Mouse (Mus musculus): ENCODE results near the gene Slc7a11. TPM values are rescaled to one million over a fixed set of nuclear protein-coding genes. Genes with fewer than 3 reads are reported as not detected.

Slc7a11 gene
- polyA plus RNA-seq, 1 experiment: 2.1 TPM

DNA sequence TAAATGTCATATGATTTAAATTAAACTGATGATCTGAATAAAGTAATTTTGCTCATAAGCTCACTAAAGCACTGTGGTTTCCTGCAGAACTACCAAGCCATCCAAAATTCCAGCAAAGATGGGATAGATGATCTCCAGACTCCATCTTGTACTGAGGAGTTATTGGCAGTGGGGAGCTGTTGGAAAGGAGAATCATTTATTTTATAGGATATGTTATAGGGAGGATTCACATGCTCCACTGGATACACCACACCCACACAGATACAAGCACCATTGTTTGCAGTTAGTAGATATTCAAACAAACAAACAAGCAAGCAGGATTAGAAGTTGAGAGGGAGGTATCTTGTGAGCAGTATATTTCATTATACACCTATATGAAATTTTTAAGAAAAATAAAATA is 399.3 kb downstream of the Slc7a11 start:
- H3K4me3 ChIP-seq (replicated peaks; ENCODE audit: extremely low read depth, low read depth, low read length): no peak overlapping the region
- DNase-seq: no peak
- TF ChIP-seq CTCF (IDR thresholded peaks at IDR 0.05; ENCODE audit: insufficient read depth, low read length) (no peak), POLR2A (IDR thresholded peaks at IDR 0.05; ENCODE audit: borderline replicate concordance, extremely low read depth, low read depth, low read length) (no peak)
- H3K4me1 ChIP-seq (ENCODE audit: control insufficient read depth, insufficient read depth, low read length): no peaks in the 10 kb centered on the region

DNA sequence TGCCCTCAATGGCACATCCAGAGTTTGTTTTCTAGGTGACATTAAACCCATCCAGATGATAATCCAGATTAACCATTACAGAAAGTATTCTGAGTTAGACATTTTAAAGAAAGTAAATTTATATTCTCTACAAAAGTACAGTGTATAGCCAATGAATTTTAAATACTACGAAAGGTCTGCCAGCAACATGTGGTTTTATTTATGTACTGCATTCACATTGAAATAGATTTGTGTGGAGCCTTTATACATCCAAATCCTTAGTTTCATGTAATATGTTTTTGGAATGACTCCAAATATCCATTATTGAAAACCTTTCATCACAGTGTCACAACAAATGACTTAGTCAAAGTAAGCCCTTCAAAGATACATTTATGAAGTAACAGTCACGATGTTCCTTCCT is 402.3 kb downstream of the Slc7a11 start:
- H3K4me1 ChIP-seq (ENCODE audit: control insufficient read depth, insufficient read depth, low read length): no peaks in the 10 kb centered on the region
- no peak overlapping the region for H3K4me3 ChIP-seq (replicated peaks; ENCODE audit: extremely low read depth, low read depth, low read length)
- DNase-seq: no peak
- TF ChIP-seq POLR2A (IDR thresholded peaks at IDR 0.05; ENCODE audit: borderline replicate concordance, extremely low read depth, low read depth, low read length) (no peak), CTCF (IDR thresholded peaks at IDR 0.05; ENCODE audit: insufficient read depth, low read length) (no peak)
- WGBS: 90% methylated on average over 2 of the region's 2 CpGs

DNA sequence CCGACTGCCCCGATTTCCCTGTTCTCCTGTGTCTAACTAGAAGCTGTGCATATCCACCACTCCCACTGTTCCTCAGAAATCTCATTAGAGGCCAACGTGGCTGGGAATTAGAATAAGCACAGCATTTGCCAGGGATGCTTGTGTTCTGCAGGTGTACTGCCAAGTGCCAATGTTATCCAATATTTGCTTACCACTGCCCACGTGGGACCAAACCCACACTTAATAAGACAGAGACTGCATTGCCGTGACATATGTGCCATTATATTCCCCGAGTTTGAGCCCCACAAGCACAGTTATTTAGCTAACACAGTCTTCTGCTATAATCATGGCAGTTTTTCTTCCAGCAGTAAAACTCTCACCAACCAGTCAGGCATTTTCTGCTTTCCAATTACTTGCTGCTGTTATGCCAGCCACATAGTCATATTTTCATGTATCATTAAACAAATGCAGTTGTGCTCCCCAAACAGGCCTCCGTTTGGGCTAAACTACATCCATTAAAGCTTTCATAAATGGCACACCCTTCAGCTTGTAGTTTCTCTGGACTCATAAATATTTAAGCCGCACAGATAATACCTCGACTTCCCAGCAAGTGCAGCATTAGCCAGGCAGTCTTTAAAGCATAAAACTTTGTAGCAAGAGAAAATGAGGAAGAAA is 407.4 kb downstream of the Slc7a11 start:
- TF ChIP-seq CTCF (IDR thresholded peaks at IDR 0.05; ENCODE audit: insufficient read depth, low read length) (no peak), POLR2A (IDR thresholded peaks at IDR 0.05; ENCODE audit: borderline replicate concordance, extremely low read depth, low read depth, low read length) (no peak)
- WGBS: 75% methylated on average over 9 of the region's 9 CpGs

DNA sequence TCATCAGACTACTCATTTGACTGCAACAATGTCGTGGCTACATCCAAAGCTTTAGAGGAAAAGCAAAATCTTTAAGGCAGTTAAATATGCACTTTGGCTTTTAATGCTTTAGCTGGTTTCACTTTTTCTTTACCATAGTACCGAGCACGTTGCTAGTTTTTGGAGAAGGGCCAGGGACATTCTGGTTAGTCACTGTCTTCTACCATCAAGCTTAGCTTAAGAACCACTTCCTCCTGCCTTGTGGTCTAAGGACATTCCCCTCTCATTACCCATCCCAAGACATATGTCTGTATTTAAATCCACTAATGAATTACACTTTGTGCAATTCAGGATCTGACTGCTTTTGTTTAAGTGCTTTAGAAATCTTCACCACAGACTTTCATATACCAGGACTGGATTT is 410.1 kb downstream of the Slc7a11 start:
- WGBS: 62% methylated on average over 3 of the region's 3 CpGs
- TF ChIP-seq POLR2A (IDR thresholded peaks at IDR 0.05; ENCODE audit: borderline replicate concordance, extremely low read depth, low read depth, low read length) (no peak), CTCF (IDR thresholded peaks at IDR 0.05; ENCODE audit: insufficient read depth, low read length) (no peak)
- no peak overlapping the region for H3K4me3 ChIP-seq (replicated peaks; ENCODE audit: extremely low read depth, low read depth, low read length)
- no peak for DNase-seq
- no peaks in the 10 kb centered on the region for H3K4me1 ChIP-seq (ENCODE audit: control insufficient read depth, insufficient read depth, low read length)

More for the DNA sequence above, 407.4 kb downstream of the Slc7a11 start:
- DNase-seq: no peak
- Histone ChIP-seq H3K4me1 (ENCODE audit: control insufficient read depth, insufficient read depth, low read length) (no peaks in the 10 kb centered on the region), H3K4me3 (replicated peaks; ENCODE audit: extremely low read depth, low read depth, low read length) (no peak overlapping the region)

DNA sequence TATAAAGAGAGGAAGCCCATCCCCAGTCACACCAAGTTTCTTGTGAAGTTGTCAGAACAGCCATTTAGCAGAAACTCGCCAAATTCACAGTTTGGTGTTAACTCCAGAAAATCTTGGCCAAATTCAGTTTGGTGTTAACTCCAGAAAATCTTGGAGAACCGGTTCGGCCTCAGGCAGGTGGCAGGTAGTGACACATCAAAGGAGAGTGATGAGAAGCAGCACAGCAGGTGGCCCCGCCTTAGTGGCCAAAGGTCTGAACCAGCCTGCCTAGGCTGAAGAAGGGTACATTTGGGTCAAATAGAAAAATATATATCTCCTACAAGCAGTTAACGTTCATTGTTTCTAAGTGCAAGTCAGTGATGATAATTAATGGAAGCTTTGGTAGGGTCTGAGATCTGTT is 417.4 kb downstream of the Slc7a11 start:
- no peak overlapping the region for H3K4me3 ChIP-seq (replicated peaks; ENCODE audit: extremely low read depth, low read depth, low read length)
- no peaks in the 10 kb centered on the region for H3K4me1 ChIP-seq (ENCODE audit: control insufficient read depth, insufficient read depth, low read length)
- TF ChIP-seq CTCF (IDR thresholded peaks at IDR 0.05; ENCODE audit: insufficient read depth, low read length): no peak
- no peak for TF ChIP-seq POLR2A (IDR thresholded peaks at IDR 0.05; ENCODE audit: borderline replicate concordance, extremely low read depth, low read depth, low read length)
- WGBS: 47% methylated on average over 5 of the region's 5 CpGs
- DNase-seq: no peak

DNA sequence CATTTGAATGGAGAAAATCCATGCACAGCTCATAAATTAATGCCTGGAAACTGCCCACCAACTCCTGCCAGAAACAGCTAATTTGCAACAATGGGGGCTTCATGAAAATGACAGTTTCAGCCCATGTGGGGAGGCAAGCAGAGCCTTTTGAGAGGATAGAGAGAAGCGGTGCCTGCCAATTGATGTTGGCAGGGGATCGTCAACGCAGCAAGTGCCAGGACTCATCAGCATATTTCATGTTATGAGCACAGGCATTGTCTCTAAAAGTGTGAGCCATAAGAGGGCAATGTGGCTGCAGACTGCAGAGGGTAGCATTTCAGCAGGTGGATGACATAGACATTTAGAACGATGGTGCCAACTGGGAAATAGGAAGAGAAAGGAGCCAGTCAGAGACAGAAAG is 429.0 kb downstream of the Slc7a11 start:
- DNase-seq: no peak
- Histone ChIP-seq H3K4me3 (replicated peaks; ENCODE audit: extremely low read depth, low read depth, low read length) (no peak overlapping the region), H3K4me1 (ENCODE audit: control insufficient read depth, insufficient read depth, low read length) (no peaks in the 10 kb centered on the region)
- WGBS: 60% methylated on average over 4 of the region's 4 CpGs
- TF ChIP-seq CTCF (IDR thresholded peaks at IDR 0.05; ENCODE audit: insufficient read depth, low read length): no peak
- no peak for TF ChIP-seq POLR2A (IDR thresholded peaks at IDR 0.05; ENCODE audit: borderline replicate concordance, extremely low read depth, low read depth, low read length)

DNA sequence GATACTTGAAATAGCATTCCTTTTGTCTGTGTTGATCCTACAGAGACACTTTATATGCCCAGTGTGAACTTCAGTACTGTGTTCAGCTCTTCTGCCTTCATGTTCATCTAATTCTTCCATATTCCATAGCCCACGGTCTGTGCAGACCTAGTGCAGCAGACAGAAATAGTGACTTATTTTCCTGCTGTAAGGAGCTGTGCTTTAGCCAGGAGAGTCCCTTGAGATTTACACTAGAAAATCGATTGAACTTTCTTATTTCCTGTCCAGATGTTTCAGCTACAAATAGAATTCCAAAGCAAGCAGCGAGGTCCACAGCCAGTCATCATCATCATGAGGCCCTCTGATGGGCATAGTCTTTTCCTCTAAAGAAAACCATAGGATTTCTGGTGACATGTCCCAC is 431.4 kb downstream of the Slc7a11 start:
- TF ChIP-seq CTCF (IDR thresholded peaks at IDR 0.05; ENCODE audit: insufficient read depth, low read length): no peak
- TF ChIP-seq POLR2A (IDR thresholded peaks at IDR 0.05; ENCODE audit: borderline replicate concordance, extremely low read depth, low read depth, low read length): no peak
- no peaks in the 10 kb centered on the region for H3K4me1 ChIP-seq (ENCODE audit: control insufficient read depth, insufficient read depth, low read length)
- WGBS: 39% methylated on average over 3 of the region's 3 CpGs
- no peak for DNase-seq
- H3K4me3 ChIP-seq (replicated peaks; ENCODE audit: extremely low read depth, low read depth, low read length): no peak overlapping the region

DNA sequence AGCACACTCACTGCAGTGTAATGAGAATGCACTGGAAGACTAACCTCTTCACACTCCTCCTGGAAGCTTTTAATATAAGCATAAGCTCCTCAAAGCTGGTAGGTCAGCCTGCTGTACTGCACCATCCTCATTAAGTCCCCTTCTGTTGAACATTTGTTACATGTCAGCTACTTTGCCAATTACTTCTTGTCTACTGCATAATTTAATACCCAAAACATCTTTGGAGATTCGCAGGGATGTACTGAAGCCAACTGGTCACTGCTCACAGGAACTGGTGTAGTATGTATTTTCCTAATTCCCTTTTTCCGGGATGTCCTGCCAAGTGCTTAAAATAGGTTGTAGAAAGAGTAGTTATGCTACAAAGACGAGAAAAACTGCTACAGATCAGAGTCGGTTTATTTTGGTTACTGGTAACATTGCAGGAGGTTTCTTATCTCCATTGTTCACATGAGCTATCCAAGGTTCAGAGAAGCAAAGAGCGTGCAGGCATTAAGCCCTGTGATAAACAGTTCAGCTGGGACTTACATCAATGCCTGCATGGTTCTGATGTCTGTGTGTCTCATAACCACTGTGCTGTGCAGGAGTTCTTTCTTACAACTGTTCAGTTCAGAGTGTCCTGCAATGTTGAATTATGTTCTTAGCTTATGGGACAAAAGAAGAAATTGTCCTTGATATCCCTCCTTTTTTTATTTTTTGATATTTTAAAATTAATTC is 439.3 kb downstream of the Slc7a11 start:
- no peak for DNase-seq
- Histone ChIP-seq H3K4me3 (replicated peaks; ENCODE audit: extremely low read depth, low read depth, low read length) (no peak overlapping the region), H3K4me1 (ENCODE audit: control insufficient read depth, insufficient read depth, low read length) (no peaks in the 10 kb centered on the region)
- TF ChIP-seq CTCF (IDR thresholded peaks at IDR 0.05; ENCODE audit: insufficient read depth, low read length) (no peak), POLR2A (IDR thresholded peaks at IDR 0.05; ENCODE audit: borderline replicate concordance, extremely low read depth, low read depth, low read length) (no peak)
- WGBS: 29% methylated on average over 5 of the region's 5 CpGs

DNA sequence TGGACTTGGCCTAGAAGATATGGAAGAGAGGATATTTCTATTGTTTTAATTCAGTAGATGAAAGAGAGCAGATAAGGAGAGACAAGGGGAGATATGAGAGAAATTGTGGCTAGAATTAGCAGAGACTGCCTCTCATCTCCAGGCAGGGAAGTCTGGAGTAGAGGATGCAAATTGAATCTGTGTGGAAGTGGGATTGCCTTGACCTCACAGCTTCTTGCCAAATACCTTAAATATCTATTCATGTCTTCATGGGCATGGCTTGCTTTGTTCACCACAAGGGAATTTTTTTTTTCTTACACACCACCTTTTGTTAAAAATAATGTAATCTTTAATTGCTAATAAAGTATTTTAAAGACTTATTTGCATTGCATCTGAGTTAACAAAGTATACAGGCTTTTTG is 441.3 kb downstream of the Slc7a11 start:
- no peak for TF ChIP-seq CTCF (IDR thresholded peaks at IDR 0.05; ENCODE audit: insufficient read depth, low read length)
- no peak for TF ChIP-seq POLR2A (IDR thresholded peaks at IDR 0.05; ENCODE audit: borderline replicate concordance, extremely low read depth, low read depth, low read length)
- no peak overlapping the region for H3K4me3 ChIP-seq (replicated peaks; ENCODE audit: extremely low read depth, low read depth, low read length)
- DNase-seq: no peak

DNA sequence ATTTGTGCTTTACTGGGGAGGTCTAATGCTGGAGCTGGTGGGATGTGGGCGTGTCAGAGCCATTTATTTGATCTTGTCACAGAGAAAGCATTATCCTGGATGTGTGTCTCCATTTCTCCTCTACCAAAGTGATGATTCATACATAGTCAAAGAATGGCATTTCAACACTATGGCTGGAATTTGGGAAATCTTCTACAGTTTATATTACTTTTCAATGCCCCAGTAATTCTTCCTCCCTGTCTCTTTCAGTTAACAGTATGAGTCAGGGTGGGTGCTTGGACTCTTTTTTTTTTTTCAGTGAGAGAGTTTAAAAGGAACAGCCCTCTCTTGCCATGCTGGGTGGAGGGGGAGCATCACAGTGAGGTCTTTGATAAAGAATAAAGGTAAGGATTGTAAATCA is 441.8 kb downstream of the Slc7a11 start:
- no peak overlapping the region for H3K4me3 ChIP-seq (replicated peaks; ENCODE audit: extremely low read depth, low read depth, low read length)
- TF ChIP-seq CTCF (IDR thresholded peaks at IDR 0.05; ENCODE audit: insufficient read depth, low read length): no peak
- TF ChIP-seq POLR2A (IDR thresholded peaks at IDR 0.05; ENCODE audit: borderline replicate concordance, extremely low read depth, low read depth, low read length): no peak
- 66% methylated on average over 1 of the region's 1 CpGs for WGBS
- no peaks in the 10 kb centered on the region for H3K4me1 ChIP-seq (ENCODE audit: control insufficient read depth, insufficient read depth, low read length)
- no peak for DNase-seq

More for the DNA sequence above, 441.3 kb downstream of the Slc7a11 start:
- no peaks in the 10 kb centered on the region for H3K4me1 ChIP-seq (ENCODE audit: control insufficient read depth, insufficient read depth, low read length)
